Mouse (Mus musculus) hindbrain, embryonic 16.5 days (tissue): Measurements from ENCODE around the gene Cox6a2. TPM values are rescaled to one million over a fixed set of nuclear protein-coding genes. Genes with fewer than 3 reads are reported as not detected.

Experiments used
- ATAC-seq: fragments of 200-750 bp; cut with Nextera tagmentation; 2 replicates; pipeline ENCODE4 v1.8.0; 2017; ENCODE audit warnings: moderate TSS enrichment, moderate library complexity
- H3K27ac ChIP-seq: fragments of 300-500 bp; sonication (generic); 2 replicates; pipeline ENCODE4 v1.5.1; 2014; ENCODE audit warnings: low read depth, mild to moderate bottlenecking, control low read depth, low read length, moderate library complexity
- H3K27me3 ChIP-seq: fragments of 300-500 bp; sonication (generic); replicated peaks from 2 replicates; pipeline ENCODE4 v1.6.1; 2014; ENCODE audit warnings: low read length; ENCODE audit not compliant: control insufficient read depth, insufficient read depth
- H3K36me3 ChIP-seq: fragments of 300-500 bp; sonication (generic); 2 replicates; pipeline ENCODE4 v1.6.1; 2014; ENCODE audit warnings: mild to moderate bottlenecking, low read length, moderate library complexity, mixed read lengths; ENCODE audit not compliant: control insufficient read depth, insufficient read depth
- H3K4me1 ChIP-seq: fragments of 300-500 bp; sonication (generic); 2 replicates; pipeline ENCODE4 v1.6.1; 2014; ENCODE audit warnings: low read depth, low read length; ENCODE audit not compliant: control insufficient read depth, insufficient read depth
- H3K4me2 ChIP-seq: fragments of 300-500 bp; sonication (generic); 2 replicates; pipeline ENCODE4 v1.6.1; 2014; ENCODE audit warnings: mild to moderate bottlenecking, low read length, control low read depth, moderate library complexity
- H3K4me3 ChIP-seq: fragments of 300-500 bp; sonication (generic); 2 replicates; pipeline ENCODE4 v1.5.1; 2014; ENCODE audit warnings: mild to moderate bottlenecking, low read length, control low read depth, moderate library complexity
- H3K9ac ChIP-seq: fragments of 300-500 bp; sonication (generic); 2 replicates; pipeline ENCODE4 v1.6.1; 2014; ENCODE audit warnings: low read depth, mild to moderate bottlenecking, control low read depth, low read length, moderate library complexity
- H3K9me3 ChIP-seq: fragments of 300-500 bp; sonication (generic); 2 replicates; pipeline ENCODE4 v1.6.1; 2014; ENCODE audit warnings: mild to moderate bottlenecking, low read length, moderate library complexity; ENCODE audit not compliant: control insufficient read depth
- WGBS: fragments of 180-500 bp; shearing (Covaris S2); extraction: QIAGEN DNeasy Blood & Tissue Kit; methylation state at CpG from one replicate; pipeline ENCODE4 v1.1.7; 2014; 5-methylcytosine and 5-hydroxymethylcytosine counted together
- polyA plus RNA-seq: library from polyadenylated mRNA; unstranded; fragments of >200 nt; fragmentation: Nextera tagmentation; extraction: Ambion mirVana; gene quantifications from 2 replicates; pipeline ENCODE4 v1.2.1, GENCODE M21; 2015

The Cox6a2 gene
- polyA plus RNA-seq, 1 experiment from 2014 or later, result 0.33 TPM

DNA sequence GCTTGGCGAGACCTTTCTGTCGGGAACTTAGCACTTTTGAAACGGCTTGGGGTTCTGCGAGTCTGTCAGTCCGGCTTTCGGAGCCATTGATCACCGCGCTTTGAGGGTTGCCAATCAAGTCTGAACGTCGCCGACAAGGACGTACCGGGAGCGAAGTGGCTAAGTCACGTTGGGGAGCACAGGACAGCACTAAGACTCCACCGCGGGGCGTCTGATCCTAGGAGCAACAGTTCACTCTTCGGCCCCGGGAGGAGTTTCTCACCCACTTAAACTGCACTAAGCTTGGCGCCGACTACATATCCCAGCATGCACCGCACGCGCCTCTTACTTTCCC, 31.4 kb upstream of the Cox6a2 start:
- H3K4me2 ChIP-seq, result peak overlapping the region; percentile 91
- WGBS, result 0% methylated on average over 24 of the region's 25 CpGs
- no peak for ATAC-seq
- H3K9me3 ChIP-seq, result no peaks in the 10 kb centered on the region
- H3K4me3 ChIP-seq, result peak overlapping the region; percentile 78
- peak overlapping the region; percentile 91 for H3K9ac ChIP-seq
- H3K4me1 ChIP-seq, result peaks cover 24% of the 10 kb centered on the region
- no peaks in the 10 kb centered on the region for H3K27me3 ChIP-seq
- peak overlapping the region; percentile 99 for H3K27ac ChIP-seq
- peaks cover 9% of the 10 kb centered on the region; the same call in 1 of the 2 replicates for H3K36me3 ChIP-seq

GRCm38 (mm10) chr7:128236856-128237592, 30.8 kb upstream of the Cox6a2 start, which contains the start of gene Armc5:
Gene Armc5, plus strand, starts transcription at chr7:128237342.
- H3K9me3 ChIP-seq, result no peaks in the 10 kb centered on the region
- peak within 1 kb of the TSS; percentile 99 for H3K27ac ChIP-seq
- H3K36me3 ChIP-seq, result peaks cover 7% of the 10 kb centered on the region; the same call in 1 of the 2 replicates
- H3K4me2 ChIP-seq, result peak within 1 kb of the TSS; percentile 91
- peak within 1 kb of the TSS; percentile 91 for H3K9ac ChIP-seq
- ATAC-seq, result no peak
- no peaks in the 10 kb centered on the region for H3K27me3 ChIP-seq
- peaks cover 24% of the 10 kb centered on the region for H3K4me1 ChIP-seq
- WGBS, result 25% methylated on average over 37 of the region's 37 CpGs
- peak within 1 kb of the TSS; percentile 78 for H3K4me3 ChIP-seq

DNA sequence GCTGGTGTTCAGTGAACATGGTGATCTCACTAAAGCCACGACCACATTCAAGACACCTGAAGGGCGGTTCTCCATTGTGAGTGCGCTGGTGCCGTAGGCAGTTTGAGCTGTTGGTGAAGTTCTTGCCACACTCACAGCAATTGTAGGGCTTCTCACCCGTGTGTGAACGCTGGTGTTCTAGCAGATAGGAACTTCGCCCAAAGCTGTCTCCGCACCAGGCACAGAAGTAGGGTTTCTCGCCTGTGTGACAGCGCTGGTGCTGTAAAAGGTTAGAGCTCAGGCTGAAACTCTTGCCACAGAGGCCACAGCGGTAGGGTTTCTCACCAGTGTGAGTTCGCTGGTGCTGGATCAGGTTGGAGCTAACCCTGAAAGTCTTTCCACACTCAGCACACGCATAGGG, 30.2 kb upstream of the Cox6a2 start:
- ATAC-seq, result no peak
- peak overlapping the region; percentile 99; the same call in 1 of the 2 replicates for H3K27ac ChIP-seq
- 95% methylated on average over 13 of the region's 13 CpGs for WGBS
- no peaks in the 10 kb centered on the region for H3K27me3 ChIP-seq
- H3K9ac ChIP-seq, result 0 out of 2 replicates have a peak overlapping the region, but pooled peaks have one; percentile 4
- no peak overlapping the region for H3K4me3 ChIP-seq
- peaks cover 24% of the 10 kb centered on the region for H3K4me1 ChIP-seq
- H3K4me2 ChIP-seq, result no peak overlapping the region
- no peaks in the 10 kb centered on the region for H3K9me3 ChIP-seq
- H3K36me3 ChIP-seq, result peaks cover 7% of the 10 kb centered on the region; the same call in 1 of the 2 replicates

- Histone ChIP-seq H3K9me3 (no peaks in the 10 kb centered on the region), H3K27ac (no peak overlapping the region), H3K4me2 (no peak overlapping the region), H3K27me3 (no peaks in the 10 kb centered on the region), H3K9ac (no peak overlapping the region), H3K4me3 (no peak overlapping the region), H3K36me3 (peaks cover 5% of the 10 kb centered on the region; the same call in 1 of the 2 replicates), H3K4me1 (peaks cover 20% of the 10 kb centered on the region)
- ATAC-seq, result no peak
- 96% methylated on average over 1 of the region's 1 CpGs for WGBS
Measured at GRCm38 (mm10) chr7:128235481-128235880, 29.3 kb upstream of the Cox6a2 start.

GRCm38 (mm10) chr7:128234796-128235195, 28.6 kb upstream of the Cox6a2 start:
- 94% methylated on average over 2 of the region's 2 CpGs for WGBS
- Histone ChIP-seq H3K36me3 (no peaks in the 10 kb centered on the region; the same call in 1 of the 2 replicates), H3K27me3 (no peaks in the 10 kb centered on the region), H3K4me1 (peaks cover 15% of the 10 kb centered on the region), H3K9me3 (no peaks in the 10 kb centered on the region), H3K4me3 (no peak overlapping the region), H3K9ac (no peak overlapping the region), H3K27ac (no peak overlapping the region), H3K4me2 (no peak overlapping the region)
- ATAC-seq, result no peak

DNA sequence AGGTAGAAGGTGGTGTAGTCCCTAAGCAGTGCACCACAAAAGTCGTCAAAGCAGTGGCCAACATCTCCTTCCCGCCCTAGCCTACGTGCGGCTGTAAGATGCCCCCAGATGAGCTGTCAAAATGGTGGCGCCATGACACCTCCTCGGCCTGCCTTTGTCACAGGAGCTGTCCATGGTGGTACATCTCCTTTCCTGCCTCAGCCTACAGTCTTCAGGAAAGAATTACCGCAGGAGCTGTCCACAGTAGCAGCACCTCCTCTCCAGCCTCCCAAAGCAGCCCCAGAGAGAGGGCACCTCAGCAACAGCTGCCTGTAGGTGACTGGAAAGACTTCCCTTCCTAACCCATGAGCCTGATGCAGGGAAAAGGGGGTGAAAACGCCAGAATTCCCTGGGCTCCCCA, 25.6 kb upstream of the Cox6a2 start:
- Histone ChIP-seq H3K4me2 (no peak overlapping the region), H3K27me3 (no peaks in the 10 kb centered on the region), H3K9me3 (no peaks in the 10 kb centered on the region), H3K4me1 (peaks cover 3% of the 10 kb centered on the region), H3K9ac (no peak overlapping the region), H3K36me3 (no peaks in the 10 kb centered on the region), H3K27ac (no peak overlapping the region), H3K4me3 (no peak overlapping the region)
- WGBS, result 46% methylated on average over 8 of the region's 8 CpGs
- ATAC-seq, result no peak

GRCm38 (mm10) chr7:128220936-128221335, 14.7 kb upstream of the Cox6a2 start:
- Histone ChIP-seq H3K27me3 (no peaks in the 10 kb centered on the region), H3K4me2 (no peak overlapping the region), H3K27ac (no peak overlapping the region), H3K9me3 (no peaks in the 10 kb centered on the region), H3K36me3 (no peaks in the 10 kb centered on the region), H3K4me1 (no peaks in the 10 kb centered on the region), H3K9ac (no peak overlapping the region), H3K4me3 (no peak overlapping the region)
- WGBS, result 85% methylated on average over 3 of the region's 3 CpGs
- no peak for ATAC-seq

- WGBS, result 84% methylated on average over 4 of the region's 4 CpGs
- Histone ChIP-seq H3K4me2 (no peak overlapping the region), H3K9ac (no peak overlapping the region), H3K4me1 (no peaks in the 10 kb centered on the region), H3K27me3 (no peaks in the 10 kb centered on the region), H3K9me3 (no peaks in the 10 kb centered on the region), H3K36me3 (no peaks in the 10 kb centered on the region), H3K27ac (no peak overlapping the region), H3K4me3 (no peak overlapping the region)
- ATAC-seq, result no peak
Measured at GRCm38 (mm10) chr7:128219952-128220351, 13.8 kb upstream of the Cox6a2 start.

DNA sequence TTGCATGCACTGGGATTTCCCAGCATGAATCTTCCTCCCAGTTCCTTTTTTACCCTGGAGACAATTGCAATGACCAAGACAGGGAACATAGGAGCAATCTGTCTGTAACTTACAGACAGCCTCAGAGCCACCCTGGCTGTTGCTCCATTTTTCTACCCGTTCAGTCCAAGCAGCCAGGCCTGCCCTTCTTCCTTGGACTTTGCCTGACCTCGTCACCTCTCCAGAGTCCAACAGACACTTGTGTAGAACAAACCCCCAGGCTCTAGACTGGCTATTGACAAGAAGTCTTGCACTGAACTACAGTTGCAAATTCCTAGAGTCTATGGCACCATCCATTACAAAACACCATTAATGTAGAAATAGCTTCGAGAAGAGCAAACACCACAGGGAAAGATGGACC, 3.6 kb upstream of the Cox6a2 start:
- no peak for ATAC-seq
- no peak overlapping the region for H3K4me3 ChIP-seq
- 65% methylated on average over 3 of the region's 3 CpGs for WGBS
- no peak overlapping the region for H3K9ac ChIP-seq
- no peaks in the 10 kb centered on the region for H3K4me1 ChIP-seq
- no peak overlapping the region for H3K4me2 ChIP-seq
- H3K27ac ChIP-seq, result no peak overlapping the region
- no peaks in the 10 kb centered on the region for H3K27me3 ChIP-seq
- H3K9me3 ChIP-seq, result no peaks in the 10 kb centered on the region
- no peaks in the 10 kb centered on the region for H3K36me3 ChIP-seq
